Mouse (Mus musculus): ENCODE data around the gene Cask.

DNA sequence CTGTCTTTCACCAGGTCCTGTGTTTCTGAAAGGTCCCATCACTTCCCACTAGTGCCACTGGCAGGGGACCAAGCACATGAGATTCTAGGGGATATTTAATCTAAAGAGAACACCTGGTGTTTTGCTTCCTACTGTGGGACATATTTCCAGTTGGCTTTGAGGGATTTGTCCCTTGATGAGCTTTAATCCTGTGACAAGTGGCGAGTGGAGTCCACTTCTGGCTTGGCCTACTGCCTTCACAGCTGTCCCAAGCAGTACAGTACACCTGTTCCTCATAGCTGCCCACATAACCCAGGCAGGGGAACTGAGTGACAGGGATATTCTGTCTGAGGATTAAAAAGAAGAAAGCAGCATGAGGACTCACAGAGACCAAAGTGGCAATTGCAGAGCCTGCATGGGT, 375.8 kb downstream of the Cask start:
- TF ChIP-seq POLR2A (IDR thresholded peaks at IDR 0.05; ENCODE audit: borderline replicate concordance, control insufficient read depth, low read depth, low read length) (no peak), CTCF (IDR thresholded peaks at IDR 0.05; ENCODE audit: control insufficient read depth, insufficient read depth, low read length) (no peak)
